Mouse (Mus musculus): Measurements from ENCODE around the gene Plek.

The Plek gene

DNA sequence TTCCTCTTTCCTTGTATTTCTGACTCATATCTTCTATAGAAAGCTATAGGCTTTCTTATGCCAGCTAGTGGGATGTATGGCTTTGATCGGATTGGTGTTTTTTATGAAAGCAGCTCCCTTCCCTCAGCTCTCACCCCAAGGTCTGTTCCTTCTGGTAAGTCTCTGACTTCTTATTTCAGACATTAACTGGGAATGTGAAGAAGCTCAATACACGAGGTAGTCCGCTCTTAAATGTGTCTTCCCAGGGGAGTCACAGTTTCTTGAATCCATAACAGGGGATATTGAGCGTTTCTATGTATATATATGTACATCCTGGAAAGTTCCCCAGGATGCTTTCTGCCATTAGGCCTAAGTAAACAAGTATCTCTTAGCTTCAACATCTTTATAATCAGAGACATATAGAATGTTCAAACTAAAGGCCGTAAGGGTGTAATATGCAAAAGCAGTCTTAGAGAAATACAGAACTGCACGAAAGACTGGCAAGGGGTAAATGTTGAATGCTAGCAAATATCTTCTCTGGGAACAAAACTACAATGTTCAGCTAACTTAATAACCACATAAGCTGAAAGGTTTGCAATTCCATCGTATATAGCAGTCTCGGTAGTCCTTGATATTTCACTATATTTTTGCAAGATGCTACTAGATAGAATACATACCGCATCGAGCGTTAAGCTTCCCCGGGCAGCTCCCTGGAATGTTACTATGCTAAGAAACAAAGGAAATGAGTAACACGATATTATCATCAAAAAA is 101.8 kb downstream of the Plek start:
- no peak for DNase-seq (ENCODE audit: low spot score in 2 of 2)

DNA sequence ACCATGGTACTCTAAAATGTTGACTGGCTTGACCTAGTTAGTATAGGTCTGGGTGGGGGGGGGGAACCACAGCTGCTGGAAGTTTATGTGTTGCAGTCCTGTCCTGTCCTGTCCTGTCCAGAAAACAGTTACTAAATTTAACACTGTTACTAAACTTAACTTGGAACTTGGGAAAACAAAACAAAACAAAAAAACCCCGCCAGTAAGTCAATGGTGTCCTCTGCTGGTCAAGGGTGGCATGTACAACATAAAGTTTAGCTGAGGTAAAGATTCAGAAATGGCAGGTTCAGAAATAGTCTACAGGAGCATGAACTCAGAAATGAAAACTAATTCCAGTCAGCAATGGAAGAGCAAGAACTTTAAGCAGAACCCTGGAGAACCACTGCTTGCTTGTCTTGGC is 103.4 kb downstream of the Plek start:
- no peak for DNase-seq (ENCODE audit: low spot score in 2 of 2)

DNA sequence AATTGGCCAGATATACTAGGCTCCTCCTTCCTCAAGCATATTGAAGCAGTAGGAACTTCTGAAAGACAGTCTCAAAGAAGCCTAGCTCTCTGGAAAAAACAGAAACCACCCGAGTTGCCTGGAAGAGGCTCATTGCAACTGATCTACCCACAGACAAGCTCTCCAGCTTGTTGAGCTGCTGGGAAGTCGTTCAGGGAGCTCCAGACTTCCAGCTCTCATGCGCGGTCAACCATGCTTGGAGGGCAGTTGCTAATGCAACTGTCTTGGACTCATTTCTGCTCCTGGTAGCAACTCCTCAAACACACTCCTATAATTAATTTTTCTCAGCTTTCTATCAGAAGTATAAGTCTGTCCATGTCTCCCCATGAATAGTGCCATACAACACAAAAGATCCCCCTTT is 109.2 kb downstream of the Plek start:
- DNase-seq (ENCODE audit: low spot score in 2 of 2) = no peak

DNA sequence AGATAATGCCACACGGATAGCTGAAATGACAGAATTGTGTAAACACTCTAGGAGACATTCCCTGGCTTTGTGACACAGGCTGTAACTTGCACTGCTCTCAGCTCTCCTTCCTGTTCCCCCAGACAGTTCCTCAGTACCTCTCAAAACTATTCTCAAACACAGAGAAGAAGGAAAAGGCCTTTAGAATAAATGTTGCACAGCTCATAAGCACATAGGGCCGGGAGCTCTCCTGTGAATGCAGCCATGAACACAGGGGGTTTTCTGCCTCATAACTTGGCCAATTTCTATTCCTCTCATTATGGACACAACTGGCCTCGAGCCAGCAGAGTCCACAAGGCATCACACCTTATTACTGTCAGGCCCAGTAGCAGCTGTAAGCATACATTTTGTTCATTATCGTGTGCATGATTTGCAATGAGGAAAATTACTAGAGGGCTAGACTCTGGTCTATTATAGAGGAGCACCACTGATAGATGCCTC is 110.2 kb downstream of the Plek start:
- DNase-seq (ENCODE audit: low spot score in 2 of 2) = no peak

DNA sequence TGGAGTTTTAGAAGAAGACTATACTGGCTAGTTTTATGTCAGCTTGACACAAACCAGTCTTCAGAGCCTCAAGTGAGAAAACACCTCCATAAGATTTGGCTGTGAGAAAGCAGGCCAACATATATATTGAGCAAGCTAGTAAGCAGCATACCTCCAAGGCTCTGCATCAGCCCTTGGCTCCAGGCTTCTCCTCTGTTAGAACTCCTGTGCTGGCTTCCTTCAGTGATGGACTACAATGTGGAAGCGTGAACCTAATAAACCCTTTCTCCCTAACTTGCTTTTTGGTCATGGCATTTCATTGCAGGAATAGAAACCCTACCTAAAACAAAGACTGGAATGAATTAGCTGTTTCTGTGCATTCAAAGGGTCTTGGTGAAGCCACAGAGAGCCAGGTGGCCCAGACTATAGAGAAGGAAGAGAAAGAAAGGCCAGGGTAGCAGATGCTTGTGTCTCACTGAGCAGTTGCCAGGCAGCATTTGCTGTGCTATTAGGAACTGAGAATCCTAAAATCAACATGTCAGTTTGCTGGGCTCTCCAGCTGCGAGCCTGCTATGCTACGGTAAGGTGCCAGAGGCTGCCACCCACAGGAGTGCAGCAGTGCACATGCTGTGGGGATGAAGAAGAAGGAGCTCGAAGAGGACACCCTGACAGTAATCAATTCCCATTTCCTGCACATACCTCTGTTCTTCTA is 110.9 kb downstream of the Plek start:
- no peak for DNase-seq (ENCODE audit: low spot score in 2 of 2)

DNA sequence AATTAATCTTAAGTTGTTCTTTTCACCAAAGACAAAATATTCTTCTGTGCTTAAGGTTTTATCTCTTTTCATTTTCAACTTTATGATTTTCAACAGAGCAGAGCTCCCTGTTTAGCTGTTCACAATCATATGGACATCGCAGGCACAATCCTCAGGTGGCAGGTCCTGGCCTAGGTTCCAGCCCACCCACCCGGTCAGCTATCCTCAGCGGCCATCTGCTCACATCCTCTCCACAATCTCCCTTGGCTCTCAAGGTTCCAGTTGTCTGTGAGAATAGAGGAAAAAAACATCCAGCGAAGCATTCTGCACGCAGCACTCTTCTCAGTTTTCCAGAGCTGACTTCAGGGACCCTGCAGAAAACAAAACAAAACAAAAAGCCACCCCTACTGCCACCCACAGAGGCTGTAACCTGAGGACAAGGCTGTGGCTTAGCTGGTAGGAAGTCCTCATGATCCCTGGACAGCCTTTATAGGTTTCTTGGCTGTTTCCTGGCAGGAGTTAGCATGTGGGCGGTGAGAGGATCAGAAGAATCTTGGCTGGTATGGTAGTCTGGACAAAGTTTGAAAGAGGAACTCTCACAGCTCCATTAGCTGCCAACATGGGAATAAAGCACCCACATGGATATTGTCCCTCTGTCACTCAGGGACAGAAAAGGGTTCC is 116.5 kb downstream of the Plek start:
- DNase-seq (ENCODE audit: low spot score in 2 of 2) = no peak

DNA sequence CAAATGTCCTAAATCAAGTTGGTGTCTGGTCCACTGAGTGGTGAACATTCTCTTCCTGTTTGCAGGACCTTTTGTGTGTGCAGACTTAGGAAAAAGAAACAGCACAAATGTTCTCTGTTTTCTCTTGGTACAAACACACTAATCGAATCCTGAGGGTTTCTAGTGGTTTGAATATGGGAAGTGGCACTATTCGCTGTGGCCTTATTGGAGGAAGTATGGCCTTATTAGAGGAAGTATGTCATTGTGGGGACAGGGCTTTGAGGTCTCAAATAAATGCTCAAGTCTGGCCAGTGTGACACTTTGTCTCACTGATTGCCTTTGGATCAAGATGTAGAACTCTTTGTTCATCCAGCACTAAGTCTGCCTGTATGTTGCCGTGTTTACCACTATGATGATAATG is 120.0 kb downstream of the Plek start:
- DNase-seq (ENCODE audit: low spot score in 2 of 2) = no peak
